Mouse (Mus musculus) heart, postnatal 0 days (tissue): Measurements from ENCODE around the gene Sgms1. TPM values are rescaled to one million over a fixed set of nuclear protein-coding genes. Genes with fewer than 3 reads are reported as not detected.
"Not testable (repeated sequence)": the region's sequence is repeated elsewhere in the genome, so short reads cannot be mapped to it uniquely, and the experiment has no call there.

Experiments
- ATAC-seq: fragments of 200-750 bp; cut with Nextera tagmentation; 2 replicates; pipeline ENCODE4 v1.8.0; 2017; ENCODE audit warnings: low read depth, moderate number of reproducible peaks, moderate library complexity; ENCODE audit not compliant: insufficient read depth
- DNase-seq: peaks from one replicate; pipeline ENCODE4 v3.0.0-alpha.2; 2016; ENCODE audit warnings: low spot score
- H3K27ac ChIP-seq: fragments of 300-500 bp; sonication (generic); 2 replicates; pipeline ENCODE4 v1.5.1; 2014; ENCODE audit warnings: low read depth, mild to moderate bottlenecking
- H3K27me3 ChIP-seq: fragments of 300-500 bp; sonication (generic); 2 replicates; pipeline ENCODE4 v1.6.1; 2014; ENCODE audit warnings: low read length, mixed read lengths; ENCODE audit not compliant: control insufficient read depth, insufficient read depth
- H3K36me3 ChIP-seq: fragments of 300-500 bp; sonication (generic); replicated peaks from 2 replicates; pipeline ENCODE4 v1.6.1; 2014; ENCODE audit warnings: low read length, mixed read lengths; ENCODE audit not compliant: control insufficient read depth, insufficient read depth
- H3K4me1 ChIP-seq: fragments of 300-500 bp; sonication (generic); 2 replicates; pipeline ENCODE4 v1.6.1; 2014; ENCODE audit warnings: antibody characterized with exemption; ENCODE audit not compliant: control insufficient read depth, insufficient read depth
- H3K4me2 ChIP-seq: fragments of 300-500 bp; sonication (generic); 2 replicates; pipeline ENCODE4 v1.6.1; 2014; ENCODE audit warnings: low read depth, mild to moderate bottlenecking, low read length, moderate library complexity
- H3K4me3 ChIP-seq: fragments of 300-500 bp; sonication (generic); 2 replicates; pipeline ENCODE4 v1.5.1; 2014; ENCODE audit warnings: low read depth, low read length
- H3K9ac ChIP-seq: fragments of 300-500 bp; sonication (generic); replicated peaks from 2 replicates; pipeline ENCODE4 v1.6.1; 2014; ENCODE audit warnings: low read depth, low read length, mixed read lengths
- H3K9me3 ChIP-seq: fragments of 300-500 bp; sonication (generic); replicated peaks from 2 replicates; pipeline ENCODE4 v1.6.1; 2016; ENCODE audit warnings: low read length; ENCODE audit not compliant: control insufficient read depth
- CTCF ChIP-seq: IDR thresholded peaks from 2 replicates; pipeline ENCODE4 v1.5.1; 2016; ENCODE audit warnings: antibody characterized with exemption, control low read depth, low read depth
- EP300 ChIP-seq: IDR thresholded peaks from 2 replicates; pipeline ENCODE4 v1.6.1; 2016; ENCODE audit warnings: antibody characterized with exemption, low read depth
- WGBS: fragments of 180-500 bp; shearing (Covaris S2); extraction: QIAGEN DNeasy Blood & Tissue Kit; methylation state at CpG from one replicate; pipeline ENCODE4 v1.1.7; 2014; 5-methylcytosine and 5-hydroxymethylcytosine counted together
- polyA plus RNA-seq: library from polyadenylated mRNA; unstranded; fragments of >200 nt; fragmentation: Nextera tagmentation; extraction: Ambion mirVana; gene quantifications from 2 replicates; pipeline ENCODE4 v1.2.1, GENCODE M21; 2015
- total RNA-seq: library from RNA; depleted of rRNA; stranded (reverse); fragments of >200 nt; gene quantifications from 2 replicates; pipeline ENCODE4 v1.2.3, GENCODE M21; 2014; ENCODE audit warnings: low replicate concordance

Gene Sgms1
- total and polyA plus RNA-seq, 2 experiments from 2014 or later, result 29.4 to 52.0 TPM

DNA sequence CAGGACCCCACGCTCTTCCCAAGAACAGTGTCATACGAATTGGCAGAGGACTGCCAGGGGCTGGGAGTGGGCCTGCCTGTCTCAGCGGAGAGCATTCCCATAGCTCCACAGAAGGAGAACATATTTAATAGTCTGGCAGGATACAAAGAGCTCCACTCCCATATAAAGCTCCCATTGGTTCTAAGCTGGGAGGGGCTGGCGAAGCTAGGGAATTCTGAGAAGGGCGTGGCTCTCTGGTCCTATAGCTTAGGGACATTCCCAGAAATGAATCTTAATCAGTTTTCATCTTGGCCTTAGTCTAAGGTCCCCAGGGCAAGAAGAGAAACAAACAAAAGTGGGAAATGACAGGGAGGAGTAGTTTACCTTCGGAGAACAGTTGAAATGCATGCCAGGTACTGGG lies 247.1 kb downstream of the Sgms1 start:
- H3K27ac ChIP-seq, result no peak overlapping the region
- DNase-seq (no peak), ATAC-seq (no peak)
- H3K4me2 ChIP-seq, result no peak overlapping the region
- H3K36me3 ChIP-seq, result no peaks in the 10 kb centered on the region
- peaks cover 12% of the 10 kb centered on the region; the same call in 1 of the 2 replicates for H3K4me1 ChIP-seq
- H3K9me3 ChIP-seq, result no peaks in the 10 kb centered on the region
- no peak for TF ChIP-seq CTCF
- no peak for TF ChIP-seq EP300
- no peak overlapping the region for H3K9ac ChIP-seq
- 72% methylated on average over 6 of the region's 6 CpGs for WGBS
- no peaks in the 10 kb centered on the region for H3K27me3 ChIP-seq
- H3K4me3 ChIP-seq, result no peak overlapping the region

DNA sequence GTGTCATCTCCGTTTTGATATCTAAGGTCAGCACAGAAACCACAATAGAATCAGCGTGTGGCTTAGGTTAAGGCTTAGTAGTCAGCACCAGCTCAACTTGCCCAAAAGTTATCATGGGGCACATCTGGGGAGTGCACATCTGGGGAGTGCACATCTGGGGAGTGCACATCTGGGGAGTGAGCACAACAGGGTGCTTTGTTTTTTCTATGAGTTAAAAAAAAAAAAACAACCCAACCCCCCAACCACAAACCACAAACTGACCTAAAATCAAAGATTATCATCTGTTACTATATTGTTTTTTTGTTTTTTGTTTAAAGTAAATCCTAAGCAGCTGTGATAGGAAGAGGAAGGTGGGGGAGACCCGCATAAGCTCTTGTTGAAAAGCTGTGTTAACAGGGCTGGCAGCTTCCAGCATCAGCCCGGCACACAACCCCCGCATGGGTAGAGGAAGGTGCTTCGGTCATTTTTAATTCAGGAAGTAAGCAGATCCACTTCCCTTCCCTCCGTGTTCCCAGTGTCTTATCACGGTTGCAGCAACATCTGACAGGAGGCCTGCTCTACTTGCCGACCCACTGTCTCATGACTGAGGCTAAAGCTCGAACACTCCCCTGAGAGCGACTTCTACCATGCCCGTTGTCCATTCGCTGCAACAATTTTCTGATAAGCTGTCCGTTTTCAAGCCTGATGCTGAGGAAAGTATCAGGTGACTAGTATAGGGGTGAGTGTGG lies 251.0 kb downstream of the Sgms1 start:
- 0 out of 2 replicates have a peak, but pooled peaks have one; percentile 45 for TF ChIP-seq EP300
- TF ChIP-seq CTCF, result no peak
- peak; percentile 27 for DNase-seq
- Histone ChIP-seq H3K36me3 (0 out of 2 replicates have a peak, but pooled peaks cover 5% of the 10 kb centered on the region), H3K4me1 (peaks cover 14% of the 10 kb centered on the region; the same call in 1 of the 2 replicates), H3K9me3 (no peaks in the 10 kb centered on the region), H3K4me2 (no peak overlapping the region), H3K27me3 (no peaks in the 10 kb centered on the region), H3K9ac (no peak overlapping the region), H3K27ac (peak overlapping the region; percentile 68), H3K4me3 (no peak overlapping the region)
- ATAC-seq, result no peak
- 34% methylated on average over 14 of the region's 14 CpGs for WGBS

DNA sequence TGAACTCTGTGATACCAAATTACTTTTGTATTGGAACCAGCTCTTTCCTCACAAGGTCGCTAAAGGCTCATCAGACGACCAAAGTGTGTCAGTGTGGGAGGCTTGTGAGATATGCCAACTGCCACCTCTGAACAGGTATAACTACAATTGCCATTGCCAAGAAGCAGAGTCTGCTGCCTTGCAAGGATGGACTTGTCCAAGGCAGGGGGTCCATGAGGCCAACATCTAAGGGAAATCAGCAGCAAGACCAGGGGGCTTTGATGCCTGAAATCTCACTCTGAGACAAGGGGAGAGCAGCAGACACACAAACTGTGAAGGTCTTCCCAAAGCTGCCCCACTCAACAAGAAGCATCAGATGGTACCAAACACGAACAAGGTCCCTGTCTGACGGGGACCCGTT lies 251.6 kb downstream of the Sgms1 start:
- Histone ChIP-seq H3K36me3 (0 out of 2 replicates have a peak, but pooled peaks cover 5% of the 10 kb centered on the region), H3K9me3 (no peaks in the 10 kb centered on the region), H3K4me1 (peaks cover 14% of the 10 kb centered on the region; the same call in 1 of the 2 replicates), H3K9ac (no peak overlapping the region), H3K4me2 (no peak overlapping the region), H3K27me3 (no peaks in the 10 kb centered on the region), H3K27ac (peak overlapping the region; percentile 16; the same call in 1 of the 2 replicates), H3K4me3 (no peak overlapping the region)
- no peak for DNase-seq
- no peak for ATAC-seq
- no peak for TF ChIP-seq EP300
- no peak for TF ChIP-seq CTCF
- 74% methylated on average over 5 of the region's 5 CpGs for WGBS

DNA sequence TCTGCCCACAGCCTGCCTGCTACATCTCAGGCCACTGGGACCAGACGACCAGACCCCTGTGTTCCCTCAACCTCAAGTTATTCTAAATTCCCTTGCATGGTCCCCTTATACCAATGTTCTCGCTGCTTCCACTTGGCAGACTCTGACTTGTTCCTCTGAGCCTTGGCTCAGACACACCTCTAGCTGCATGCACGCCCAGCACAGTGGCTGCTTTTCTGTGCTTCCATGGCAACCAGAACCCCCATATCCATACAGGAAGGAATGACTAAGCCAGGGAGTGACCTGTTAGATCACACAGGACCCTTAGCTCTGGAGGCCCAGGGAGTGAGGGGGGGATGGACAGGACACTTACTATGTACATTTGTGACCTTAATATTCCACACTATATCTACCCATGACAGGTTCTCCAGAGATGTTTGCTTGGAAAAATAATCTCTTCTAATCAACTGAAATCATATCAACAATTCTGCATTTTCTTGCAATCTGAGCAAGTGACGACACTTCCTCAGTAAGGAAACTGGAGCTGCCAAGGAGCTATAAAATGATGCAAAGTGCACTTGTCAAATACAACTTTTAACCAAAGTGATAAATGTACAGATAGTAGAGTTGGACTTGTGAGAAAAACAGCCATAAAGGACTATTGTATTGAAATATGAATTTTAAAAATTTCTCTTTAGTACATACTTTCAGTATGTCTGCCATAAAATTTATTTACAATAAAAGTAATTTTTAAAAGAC lies 252.5 kb downstream of the Sgms1 start:
- Histone ChIP-seq H3K4me2 (no peak overlapping the region), H3K27ac (0 out of 2 replicates have a peak overlapping the region, but pooled peaks have one; percentile 27), H3K9me3 (no peaks in the 10 kb centered on the region), H3K27me3 (no peaks in the 10 kb centered on the region), H3K4me3 (no peak overlapping the region), H3K9ac (no peak overlapping the region), H3K4me1 (peaks cover 14% of the 10 kb centered on the region; the same call in 1 of the 2 replicates), H3K36me3 (0 out of 2 replicates have a peak, but pooled peaks cover 5% of the 10 kb centered on the region)
- TF ChIP-seq CTCF, result no peak
- TF ChIP-seq EP300, result no peak
- DNase-seq (peak; percentile 71), ATAC-seq (peak; percentile 85)
- 26% methylated on average over 4 of the region's 4 CpGs for WGBS

DNA sequence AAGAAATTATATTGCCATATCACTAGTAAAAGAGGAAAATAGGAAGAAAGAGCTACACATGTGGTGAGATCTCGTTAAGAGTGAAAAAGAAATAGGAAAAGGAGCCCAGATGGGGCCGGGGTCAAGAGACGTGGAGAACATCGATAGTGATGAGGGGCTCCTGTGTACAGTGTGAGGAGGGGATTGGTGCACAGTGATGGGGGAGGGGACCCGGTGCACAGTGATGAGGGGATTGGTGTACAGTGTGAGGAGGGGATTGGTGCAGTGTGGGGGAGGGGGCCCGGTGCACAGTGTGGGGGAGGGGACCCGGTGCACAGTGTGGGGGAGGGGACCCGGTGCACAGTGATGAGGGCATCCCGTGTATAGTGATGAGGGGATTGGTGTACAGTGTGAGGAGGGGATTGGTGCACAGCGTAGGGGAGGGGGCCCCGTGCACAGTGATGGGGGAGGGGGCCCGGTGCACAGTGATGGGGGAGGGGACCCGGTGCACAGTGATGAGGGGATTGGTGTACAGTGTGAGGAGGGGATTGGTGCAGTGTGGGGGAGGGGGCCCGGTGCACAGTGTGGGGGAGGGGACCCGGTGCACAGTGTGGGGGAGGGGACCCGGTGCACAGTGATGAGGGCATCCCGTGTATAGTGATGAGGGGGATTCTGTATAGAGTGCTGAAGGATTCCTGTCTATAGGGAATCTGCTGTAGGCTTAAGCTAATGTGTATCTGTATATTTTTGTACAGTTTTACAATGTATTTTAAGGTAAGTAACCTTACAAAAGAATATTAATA lies 257.6 kb downstream of the Sgms1 start:
- not testable (repeated sequence) for H3K4me3 ChIP-seq, H3K9ac ChIP-seq, DNase-seq, ATAC-seq, H3K27me3 ChIP-seq, H3K4me2 ChIP-seq, H3K4me1 ChIP-seq, H3K27ac ChIP-seq, H3K9me3 ChIP-seq
- peaks cover 23% of the 10 kb centered on the region; the same call in 1 of the 2 replicates for H3K36me3 ChIP-seq
- WGBS, result 89% methylated on average over 14 of the region's 17 CpGs
